Mouse (Mus musculus) embryonic facial prominence, embryonic 13.5 days (tissue): ENCODE data around the gene Med8. TPM values are rescaled to one million over a fixed set of nuclear protein-coding genes. Genes with fewer than 3 reads are reported as not detected.

Experiments
- ATAC-seq: fragments of 200-750 bp; cut with Nextera tagmentation; 2 replicates; pipeline ENCODE4 v1.8.0; 2017; ENCODE audit warnings: low read depth; ENCODE audit not compliant: insufficient number of reproducible peaks, insufficient read depth, low FRiP score, low TSS enrichment
- H3K27ac ChIP-seq: fragments of 300-500 bp; sonication (generic); 2 replicates; pipeline ENCODE4 v1.5.1; 2015; ENCODE audit warnings: moderate library complexity, mild to moderate bottlenecking, inconsistent platforms
- H3K27me3 ChIP-seq: fragments of 300-500 bp; sonication (generic); 2 replicates; pipeline ENCODE4 v1.6.1; 2015; ENCODE audit warnings: mild to moderate bottlenecking, inconsistent platforms
- H3K36me3 ChIP-seq: fragments of 300-500 bp; sonication (generic); 2 replicates; pipeline ENCODE4 v1.6.1; 2015; ENCODE audit warnings: mild to moderate bottlenecking, inconsistent platforms
- H3K4me1 ChIP-seq: fragments of 300-500 bp; sonication (generic); 2 replicates; pipeline ENCODE4 v1.6.1; 2015; ENCODE audit warnings: inconsistent platforms
- H3K4me2 ChIP-seq: fragments of 300-500 bp; sonication (generic); 2 replicates; pipeline ENCODE4 v1.6.1; 2015; ENCODE audit warnings: moderate library complexity, mild to moderate bottlenecking, inconsistent platforms
- H3K4me3 ChIP-seq: fragments of 300-500 bp; sonication (generic); 2 replicates; pipeline ENCODE4 v1.5.1; 2015; ENCODE audit warnings: mild to moderate bottlenecking, inconsistent platforms
- H3K9ac ChIP-seq: fragments of 300-500 bp; sonication (generic); 2 replicates; pipeline ENCODE4 v1.6.1; 2015; ENCODE audit warnings: mild to moderate bottlenecking, inconsistent platforms
- H3K9me3 ChIP-seq: fragments of 300-500 bp; sonication (generic); 2 replicates; pipeline ENCODE4 v1.6.1; 2016; ENCODE audit warnings: inconsistent platforms
- WGBS: fragments of 180-500 bp; shearing (Covaris S2); methylation state at CpG from one replicate; pipeline ENCODE4 v1.1.7; 2015; ENCODE audit warnings: mixed read lengths; 5-methylcytosine and 5-hydroxymethylcytosine counted together
- polyA plus RNA-seq: library from polyadenylated mRNA; unstranded; fragments of >200 nt; fragmentation: Nextera tagmentation; extraction: Ambion mirVana; gene quantifications from 2 replicates; pipeline ENCODE4 v1.2.1, GENCODE M21; 2015

Gene Med8
- polyA plus RNA-seq, 1 experiment from 2014 or later = 115 TPM

- no peak overlapping the region for H3K27ac ChIP-seq
Observed at GRCm38 (mm10) chr4:118416329-118416728, 7.2 kb downstream of the Med8 start.

GRCm38 (mm10) chr4:118417112-118417797, 8.1 kb downstream of the Med8 start:
- Histone ChIP-seq H3K4me3 (no peak overlapping the region), H3K9ac (no peak overlapping the region), H3K9me3 (no peaks in the 10 kb centered on the region), H3K27ac (no peak overlapping the region), H3K27me3 (no peaks in the 10 kb centered on the region), H3K4me2 (no peak overlapping the region), H3K4me1 (no peaks in the 10 kb centered on the region), H3K36me3 (peaks cover 90% of the 10 kb centered on the region)
- ATAC-seq = no peak
- 66% methylated on average over 13 of the region's 13 CpGs for WGBS

More at GRCm38 (mm10) chr4:118416329-118416728, 7.2 kb downstream of the Med8 start:
- no peak for ATAC-seq
- Histone ChIP-seq H3K9ac (no peak overlapping the region), H3K4me1 (no peaks in the 10 kb centered on the region), H3K4me2 (no peak overlapping the region), H3K9me3 (no peaks in the 10 kb centered on the region), H3K27me3 (no peaks in the 10 kb centered on the region), H3K4me3 (no peak overlapping the region), H3K36me3 (peaks cover 91% of the 10 kb centered on the region)
- 88% methylated on average over 5 of the region's 5 CpGs for WGBS

- WGBS = 92% methylated on average over 3 of the region's 3 CpGs
- no peak for ATAC-seq
- Histone ChIP-seq H3K27me3 (no peaks in the 10 kb centered on the region), H3K27ac (no peak overlapping the region), H3K4me1 (no peaks in the 10 kb centered on the region), H3K9me3 (no peaks in the 10 kb centered on the region), H3K36me3 (peaks cover 57% of the 10 kb centered on the region), H3K4me2 (no peak overlapping the region), H3K9ac (no peak overlapping the region), H3K4me3 (no peak overlapping the region)
Observed at GRCm38 (mm10) chr4:118421384-118421783, 12.2 kb downstream of the Med8 start.

GRCm38 (mm10) chr4:118424541-118425160, 15.5 kb downstream of the Med8 start:
- no peaks in the 10 kb centered on the region for H3K9me3 ChIP-seq
- H3K9ac ChIP-seq = no peak overlapping the region
- H3K4me1 ChIP-seq = peaks cover 23% of the 10 kb centered on the region
- no peak overlapping the region for H3K4me2 ChIP-seq
- no peak overlapping the region for H3K4me3 ChIP-seq
- no peak for ATAC-seq
- WGBS = 85% methylated on average over 4 of the region's 4 CpGs
- H3K27me3 ChIP-seq = no peaks in the 10 kb centered on the region
- H3K27ac ChIP-seq = no peak overlapping the region
- peaks cover 32% of the 10 kb centered on the region for H3K36me3 ChIP-seq

GRCm38 (mm10) chr4:118425374-118425773, 16.2 kb downstream of the Med8 start:
- H3K27ac ChIP-seq = no peak overlapping the region
- no peak for ATAC-seq
- WGBS = 88% methylated on average over 1 of the region's 1 CpGs

GRCm38 (mm10) chr4:118427415-118427767, 18.3 kb downstream of the Med8 start:
- peaks cover 28% of the 10 kb centered on the region for H3K36me3 ChIP-seq
- peak overlapping the region; percentile 69 for H3K4me3 ChIP-seq
- WGBS = 1% methylated on average over 5 of the region's 5 CpGs
- no peaks in the 10 kb centered on the region for H3K27me3 ChIP-seq
- H3K27ac ChIP-seq = peak overlapping the region; percentile 85
- no peaks in the 10 kb centered on the region for H3K9me3 ChIP-seq
- peak overlapping the region; percentile 85 for H3K4me2 ChIP-seq
- H3K4me1 ChIP-seq = peaks cover 31% of the 10 kb centered on the region
- peak overlapping the region; percentile 81 for H3K9ac ChIP-seq
- no peak for ATAC-seq

More at GRCm38 (mm10) chr4:118425374-118425773, 16.2 kb downstream of the Med8 start:
- Histone ChIP-seq H3K36me3 (peaks cover 27% of the 10 kb centered on the region), H3K4me1 (peaks cover 30% of the 10 kb centered on the region), H3K9me3 (no peaks in the 10 kb centered on the region), H3K4me3 (no peak overlapping the region), H3K4me2 (no peak overlapping the region), H3K27me3 (no peaks in the 10 kb centered on the region), H3K9ac (no peak overlapping the region)

- Histone ChIP-seq H3K4me1 (peaks cover 31% of the 10 kb centered on the region), H3K9me3 (no peaks in the 10 kb centered on the region), H3K4me3 (peak within 1 kb of the TSS; percentile 69), H3K27me3 (no peaks in the 10 kb centered on the region), H3K36me3 (peaks cover 28% of the 10 kb centered on the region), H3K27ac (peak within 1 kb of the TSS; percentile 85), H3K4me2 (peak within 1 kb of the TSS; percentile 85), H3K9ac (peak within 1 kb of the TSS; percentile 81)
- ATAC-seq = peak; percentile 92
- WGBS = 0% methylated on average over 23 of the region's 31 CpGs
Observed at GRCm38 (mm10) chr4:118427768-118428451, 18.8 kb downstream of the Med8 start, which contains the start of gene Elovl1. TSS of gene Elovl1 (plus strand) at chr4:118428093.

GRCm38 (mm10) chr4:118428531-118429214, 19.5 kb downstream of the Med8 start:
- peak overlapping the region; percentile 69 for H3K4me3 ChIP-seq
- H3K4me2 ChIP-seq = peak overlapping the region; percentile 85
- H3K27ac ChIP-seq = peak overlapping the region; percentile 85
- H3K36me3 ChIP-seq = peaks cover 34% of the 10 kb centered on the region
- WGBS = 47% methylated on average over 15 of the region's 15 CpGs
- H3K9ac ChIP-seq = peak overlapping the region; percentile 81
- H3K4me1 ChIP-seq = peaks cover 31% of the 10 kb centered on the region
- no peak for ATAC-seq
- no peaks in the 10 kb centered on the region for H3K9me3 ChIP-seq
- H3K27me3 ChIP-seq = no peaks in the 10 kb centered on the region

GRCm38 (mm10) chr4:118429215-118429895, 20.2 kb downstream of the Med8 start:
- Histone ChIP-seq H3K27me3 (no peaks in the 10 kb centered on the region), H3K36me3 (peaks cover 40% of the 10 kb centered on the region), H3K4me3 (peak overlapping the region; percentile 69; the same call in 1 of the 2 replicates), H3K9ac (peak overlapping the region; percentile 81), H3K4me1 (peaks cover 34% of the 10 kb centered on the region), H3K4me2 (peak overlapping the region; percentile 85), H3K9me3 (no peaks in the 10 kb centered on the region), H3K27ac (peak overlapping the region; percentile 55; the same call in 1 of the 2 replicates)
- WGBS = 46% methylated on average over 7 of the region's 7 CpGs
- no peak for ATAC-seq

GRCm38 (mm10) chr4:118432332-118432731, 23.2 kb downstream of the Med8 start:
- Histone ChIP-seq H3K4me3 (no peak overlapping the region), H3K9ac (no peak overlapping the region), H3K4me1 (peaks cover 54% of the 10 kb centered on the region), H3K36me3 (peaks cover 52% of the 10 kb centered on the region), H3K27ac (no peak overlapping the region), H3K27me3 (no peaks in the 10 kb centered on the region), H3K4me2 (no peak overlapping the region), H3K9me3 (no peaks in the 10 kb centered on the region)
- no peak for ATAC-seq
- 78% methylated on average over 8 of the region's 8 CpGs for WGBS
